Mouse (Mus musculus) MEL (cell line): Measurements from ENCODE around the gene Ddx42. TPM values are rescaled to one million over a fixed set of nuclear protein-coding genes. Genes with fewer than 3 reads are reported as not detected.

Experiments
- DNase-seq: peaks from one replicate; pipeline ENCODE4 v3.0.0; 2011; ENCODE audit warnings: low read depth, low spot score
- H3K27ac ChIP-seq: 2 replicates; pipeline ENCODE4 v1.5.1; 2012; ENCODE audit warnings: low read depth, mild to moderate bottlenecking, control low read depth, low read length, moderate library complexity; ENCODE audit not compliant: control insufficient read depth
- H3K27me3 ChIP-seq, 2 experiments: fragments of 150-350 bp in 1 of 2; sonication (generic) in 1 of 2; 2 replicates each; pipeline ENCODE4 v1.6.1; 2012; ENCODE audit warnings: low read length in 2 of 2, mild to moderate bottlenecking in 2 of 2, improper control_type of control experiment in 1 of 2, moderate library complexity in 1 of 2; ENCODE audit not compliant: insufficient read depth in 2 of 2, control insufficient read depth in 1 of 2
- H3K36me3 ChIP-seq, 2 experiments: 2 replicates each; pipeline ENCODE4 v1.6.1; 2012 to 2014; ENCODE audit warnings: low read length in 2 of 2, improper control_type of control experiment in 1 of 2, inconsistent platforms in 1 of 2, mild to moderate bottlenecking in 1 of 2; ENCODE audit not compliant: insufficient read depth in 2 of 2, control insufficient read depth in 1 of 2
- H3K4me1 ChIP-seq, 2 experiments: fragments of 150-350 bp in 1 of 2; sonication (generic) in 1 of 2; 2 replicates each; pipeline ENCODE4 v1.6.1; 2012; ENCODE audit warnings: low read length in 2 of 2, improper control_type of control experiment in 1 of 2, mild to moderate bottlenecking in 1 of 2; ENCODE audit not compliant: insufficient read depth in 2 of 2, control insufficient read depth in 1 of 2
- H3K4me3 ChIP-seq, 2 experiments: fragments of 150-350 bp in 1 of 2; sonication (generic) in 1 of 2; 2 replicates each; pipeline ENCODE4 v1.5.1; 2012; ENCODE audit warnings: low read depth in 2 of 2, low read length in 2 of 2, mild to moderate bottlenecking in 2 of 2, moderate library complexity in 2 of 2, control low read depth in 1 of 2, improper control_type of control experiment in 1 of 2; ENCODE audit not compliant: control insufficient read depth in 1 of 2, insufficient read depth in 1 of 2
- H3K79me2 ChIP-seq: 2 replicates; pipeline ENCODE4 v1.6.1; 2012; ENCODE audit warnings: mild to moderate bottlenecking, low read length, moderate library complexity; ENCODE audit not compliant: control insufficient read depth, poor library complexity, insufficient read depth
- H3K9ac ChIP-seq: 2 replicates; pipeline ENCODE4 v1.6.1; 2012; ENCODE audit warnings: low read depth, mild to moderate bottlenecking, control low read depth, low read length, moderate library complexity; ENCODE audit not compliant: control insufficient read depth, poor library complexity, severe bottlenecking
- H3K9me3 ChIP-seq: fragments of 150-350 bp; sonication (generic); replicated peaks from 2 replicates; pipeline ENCODE4 v1.6.1; 2012; ENCODE audit warnings: mild to moderate bottlenecking, low read length, improper control_type of control experiment, moderate library complexity; ENCODE audit not compliant: insufficient read depth
- BHLHE40 ChIP-seq: IDR thresholded peaks from 2 replicates; pipeline ENCODE4 v1.6.1; 2012; ENCODE audit warnings: low read depth, mild to moderate bottlenecking, inconsistent platforms, low read length, improper control_type of control experiment, borderline replicate concordance
- CHD1 ChIP-seq: IDR thresholded peaks from 2 replicates; pipeline ENCODE4 v1.6.1; 2012; ENCODE audit warnings: low read depth, mild to moderate bottlenecking, inconsistent platforms, low read length, improper control_type of control experiment
- CHD2 ChIP-seq: IDR thresholded peaks from 2 replicates; pipeline ENCODE4 v1.6.1; 2011; ENCODE audit warnings: low read length, improper control_type of control experiment
- CTCF ChIP-seq, 3 experiments: IDR thresholded peaks in 2 of 3; conservative IDR thresholded peaks in 1 of 3; 2 replicates each; pipeline ENCODE4 v1.5.1; 2011 to 2012; ENCODE audit warnings: low read length in 3 of 3, low read depth in 2 of 3, mild to moderate bottlenecking in 2 of 3, improper control_type of control experiment in 1 of 3, inconsistent platforms in 1 of 3, mixed read lengths in 1 of 3, moderate library complexity in 1 of 3; ENCODE audit not compliant: control insufficient read depth in 1 of 3, insufficient read depth in 1 of 3, poor library complexity in 1 of 3, severe bottlenecking in 1 of 3
- E2F4 ChIP-seq: IDR thresholded peaks from 2 replicates; pipeline ENCODE4 v1.6.1; 2011; ENCODE audit warnings: low read depth, low read length, improper control_type of control experiment, borderline replicate concordance
- ELF1 ChIP-seq: IDR thresholded peaks from 2 replicates; pipeline ENCODE4 v1.6.1; 2014; ENCODE audit warnings: low read depth, mild to moderate bottlenecking, inconsistent platforms, low read length, improper control_type of control experiment, moderate library complexity
- EP300 ChIP-seq, 2 experiments: IDR thresholded peaks; 2 replicates each; pipeline ENCODE4 v1.6.1; 2011; ENCODE audit warnings: improper control_type of control experiment in 2 of 2, low read length in 2 of 2, low read depth in 1 of 2, mild to moderate bottlenecking in 1 of 2
- ETS1 ChIP-seq: IDR thresholded peaks from 2 replicates; pipeline ENCODE4 v1.6.1; 2012; ENCODE audit warnings: low read depth, mild to moderate bottlenecking, inconsistent platforms, low read length, improper control_type of control experiment, moderate library complexity
- GABPA ChIP-seq: IDR thresholded peaks from 2 replicates; pipeline ENCODE4 v1.6.1; 2012; ENCODE audit warnings: low read depth, mild to moderate bottlenecking, inconsistent platforms, low read length, improper control_type of control experiment, moderate library complexity
- GATA1 ChIP-seq: IDR thresholded peaks from 2 replicates; pipeline ENCODE4 v1.6.1; 2011; ENCODE audit warnings: low read depth, low read length, improper control_type of control experiment
- KAT2A ChIP-seq: conservative IDR thresholded peaks from 2 replicates; pipeline ENCODE4 v1.6.1; 2012; ENCODE audit warnings: low read depth, low read length, improper control_type of control experiment, inconsistent platforms
- MAFK ChIP-seq: IDR thresholded peaks from 2 replicates; pipeline ENCODE4 v1.6.1; 2011; ENCODE audit warnings: low read depth, mild to moderate bottlenecking, low read length, improper control_type of control experiment, borderline replicate concordance
- MAX ChIP-seq: IDR thresholded peaks from 2 replicates; pipeline ENCODE4 v1.6.1; 2011; ENCODE audit warnings: low read length, improper control_type of control experiment
- MAZ ChIP-seq: IDR thresholded peaks from 2 replicates; pipeline ENCODE4 v1.6.1; 2012; ENCODE audit warnings: low read depth, mild to moderate bottlenecking, inconsistent platforms, low read length, improper control_type of control experiment
- MEF2A ChIP-seq: IDR thresholded peaks from 2 replicates; pipeline ENCODE4 v1.6.1; 2014; ENCODE audit warnings: low read depth, mild to moderate bottlenecking, inconsistent platforms, low read length, improper control_type of control experiment; ENCODE audit not compliant: poor library complexity, insufficient replicate concordance, severe bottlenecking; ENCODE audit errors: extremely low read depth
- MXI1 ChIP-seq: IDR thresholded peaks from 2 replicates; pipeline ENCODE4 v1.6.1; 2011; ENCODE audit warnings: mild to moderate bottlenecking, low read depth, low read length, improper control_type of control experiment
- MYC ChIP-seq: IDR thresholded peaks from 2 replicates; pipeline ENCODE4 v1.6.1; 2011; ENCODE audit warnings: low read depth, mild to moderate bottlenecking, low read length, improper control_type of control experiment, moderate library complexity
- NELFE ChIP-seq: IDR thresholded peaks from 2 replicates; pipeline ENCODE4 v1.6.1; 2011; ENCODE audit warnings: low read depth, low read length, improper control_type of control experiment
- NRF1 ChIP-seq: IDR thresholded peaks from 2 replicates; pipeline ENCODE4 v1.6.1; 2014; ENCODE audit warnings: low read depth, mild to moderate bottlenecking, inconsistent platforms, low read length, improper control_type of control experiment, moderate library complexity; ENCODE audit not compliant: poor library complexity, insufficient read depth, severe bottlenecking
- POLR2AphosphoS2 ChIP-seq: IDR thresholded peaks from 2 replicates; pipeline ENCODE4 v1.6.1; 2011; ENCODE audit warnings: low read length, improper control_type of control experiment
- RAD21 ChIP-seq: IDR thresholded peaks from 2 replicates; pipeline ENCODE4 v1.6.1; 2011; ENCODE audit warnings: mild to moderate bottlenecking, low read depth, low read length, improper control_type of control experiment
- RCOR1 ChIP-seq: IDR thresholded peaks from 2 replicates; pipeline ENCODE4 v1.6.1; 2012; ENCODE audit warnings: low read depth, mild to moderate bottlenecking, inconsistent platforms, low read length, improper control_type of control experiment
- SIN3A ChIP-seq: IDR thresholded peaks from 2 replicates; pipeline ENCODE4 v1.6.1; 2012; ENCODE audit warnings: low read length, improper control_type of control experiment, inconsistent platforms
- SMC3 ChIP-seq: IDR thresholded peaks from 2 replicates; pipeline ENCODE4 v1.6.1; 2011; ENCODE audit warnings: low read depth, low read length, improper control_type of control experiment
- TAL1 ChIP-seq: IDR thresholded peaks from 2 replicates; pipeline ENCODE4 v1.6.1; 2012; ENCODE audit warnings: mild to moderate bottlenecking, inconsistent platforms, low read length, moderate library complexity, mixed read lengths
- TBP ChIP-seq: IDR thresholded peaks from 2 replicates; pipeline ENCODE4 v1.8.0; 2011; ENCODE audit warnings: low read depth, low read length, improper control_type of control experiment
- TCF12 ChIP-seq: IDR thresholded peaks from 2 replicates; pipeline ENCODE4 v1.6.1; 2014; ENCODE audit warnings: low read depth, mild to moderate bottlenecking, inconsistent platforms, low read length, improper control_type of control experiment, moderate library complexity
- UBTF ChIP-seq: IDR thresholded peaks from 2 replicates; pipeline ENCODE4 v1.6.1; 2012; ENCODE audit warnings: low read depth, mild to moderate bottlenecking, inconsistent platforms, low read length, improper control_type of control experiment, moderate library complexity, borderline replicate concordance; ENCODE audit not compliant: insufficient read depth
- USF1 ChIP-seq: IDR thresholded peaks from 2 replicates; pipeline ENCODE4 v1.6.1; 2014; ENCODE audit warnings: low read depth, mild to moderate bottlenecking, inconsistent platforms, low read length, improper control_type of control experiment, moderate library complexity
- USF2 ChIP-seq, 2 experiments: IDR thresholded peaks; 2 replicates each; pipeline ENCODE4 v1.6.1; 2011 to 2012; ENCODE audit warnings: improper control_type of control experiment in 2 of 2, low read length in 2 of 2, borderline replicate concordance in 1 of 2, inconsistent platforms in 1 of 2, low read depth in 1 of 2, mild to moderate bottlenecking in 1 of 2; ENCODE audit not compliant: insufficient read depth in 1 of 2
- ZMIZ1 ChIP-seq: IDR thresholded peaks from 2 replicates; pipeline ENCODE4 v1.6.1; 2012; ENCODE audit warnings: low read depth, mild to moderate bottlenecking, inconsistent platforms, low read length, improper control_type of control experiment, moderate library complexity
- ZNF384 ChIP-seq: IDR thresholded peaks from 2 replicates; pipeline ENCODE4 v1.6.1; 2012; ENCODE audit warnings: low read depth, mild to moderate bottlenecking, inconsistent platforms, low read length, improper control_type of control experiment
- polyA plus RNA-seq, 2 experiments: library from polyadenylated mRNA; stranded (reverse) in 1 of 2; unstranded in 1 of 2; fragments of >175 nt in 1 of 2; fragments of >200 nt in 1 of 2; gene quantifications; 2 replicates each; pipeline versions ENCODE4 v1.2.1 to v1.2.4; 2012; ENCODE audit warnings: low replicate concordance in 2 of 2, low read depth in 1 of 2; ENCODE audit not compliant: insufficient read length in 2 of 2, insufficient read depth in 1 of 2, missing spikeins in 1 of 2
- total RNA-seq: library from RNA; depleted of rRNA; stranded (reverse); fragments of 300-350 nt; gene quantifications from 2 replicates; pipeline ENCODE4 v1.2.3, GENCODE M21; 2012

Gene Ddx42
- total and polyA plus RNA-seq, 3 experiments, result 56.1 to 57.7 TPM; not detected in 1

DNA sequence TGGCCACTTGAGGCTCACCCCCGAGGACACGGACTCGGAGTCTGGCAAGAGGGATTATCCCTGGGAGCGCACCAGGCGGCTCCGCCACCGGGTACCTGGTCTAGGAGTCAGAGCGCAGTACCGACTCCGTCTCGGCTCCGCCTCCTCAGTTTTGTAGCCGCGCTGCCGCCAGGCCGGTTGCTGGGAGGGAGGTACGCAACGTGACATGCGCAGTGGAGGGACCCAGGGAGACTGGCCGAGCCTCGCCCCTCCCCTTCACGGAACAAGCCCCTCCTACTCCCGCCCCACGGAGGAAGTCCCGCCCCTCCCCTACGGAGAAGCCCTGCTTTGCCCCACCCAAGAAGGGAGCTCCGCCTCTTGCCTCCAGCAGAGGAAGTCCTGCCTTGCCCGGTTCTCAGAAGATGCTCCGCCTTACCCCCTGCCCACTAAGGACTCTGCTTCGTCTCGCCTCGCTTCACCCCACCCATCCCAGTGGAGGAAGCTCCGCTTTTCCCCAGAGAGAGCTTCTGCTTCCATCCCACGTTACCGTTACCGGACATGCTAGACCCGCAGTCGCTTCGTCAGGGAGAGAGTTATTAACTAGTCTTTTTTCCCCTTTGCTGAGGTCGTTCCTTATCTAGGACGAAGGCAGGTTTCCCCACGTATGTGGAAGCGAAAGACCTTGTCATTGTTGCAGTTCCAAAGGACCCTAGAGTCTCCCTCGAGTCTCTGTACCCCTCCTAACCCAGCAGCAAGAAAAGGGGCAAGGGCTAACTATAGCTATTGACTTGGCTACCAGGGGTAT is 23.2 kb upstream of the Ddx42 start (continued):
- TF ChIP-seq CTCF (IDR thresholded peaks at IDR 0.05 in 2 of 3, conservative IDR thresholded peaks at IDR 0.05 in 1 of 3; ENCODE audit: control insufficient read depth in 1 of 3, insufficient read depth in 1 of 3, low read depth in 2 of 3, low read length in 3 of 3, poor library complexity in 1 of 3, severe bottlenecking in 1 of 3) (0 out of 6 replicates have a peak, but pooled peaks of 1 of the 3 experiments have one; percentile 0), GABPA (0 out of 2 replicates have a peak, but pooled peaks have one; percentile 12), MAX (peak; percentile 38), CHD2 (no peak), ZNF384 (no peak; the same call in 1 of the 2 replicates)

DNA sequence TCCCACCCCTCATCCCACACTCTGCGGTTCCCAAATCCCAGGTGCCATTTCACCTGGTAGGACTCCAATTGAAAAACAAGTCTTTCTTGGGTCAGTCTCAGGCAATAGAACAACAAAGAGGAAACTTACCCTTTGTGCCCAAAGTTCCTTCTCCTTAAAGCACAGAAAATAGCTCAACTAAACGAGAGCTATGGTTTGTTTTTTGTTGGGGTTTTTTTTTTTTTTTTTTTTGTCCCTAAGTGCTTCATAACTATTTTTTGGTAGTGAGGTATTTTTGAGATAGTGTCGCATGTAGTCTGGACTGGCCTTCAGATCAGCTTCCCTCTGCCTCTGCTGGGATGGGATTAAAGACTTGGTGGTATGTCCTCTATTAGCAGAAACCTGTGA is 22.6 kb upstream of the Ddx42 start:
- H3K36me3 ChIP-seq, result peaks cover 8 to 29% of the 10 kb centered on the region in 2 experiments
- no peaks in the 10 kb centered on the region for H3K27me3 ChIP-seq
- DNase-seq, result no peak
- H3K9ac ChIP-seq, result peak overlapping the region; percentile 75
- peak overlapping the region; percentile 66 to 77 for H3K4me3 ChIP-seq
- peaks cover 2% of the 10 kb centered on the region; the same call in 1 of the 2 replicates for H3K79me2 ChIP-seq
- peak overlapping the region; percentile 86 for H3K27ac ChIP-seq
- peaks cover 15 to 22% of the 10 kb centered on the region in 2 experiments for H3K4me1 ChIP-seq
- H3K9me3 ChIP-seq, result no peaks in the 10 kb centered on the region
- TF ChIP-seq RAD21 (no peak), MAX (no peak; the same call in 1 of the 2 replicates), CHD2 (no peak), NRF1 (no peak), GATA1 (no peak), TBP (no peak), SIN3A (no peak), KAT2A (no peak), MAFK (no peak), MAZ (no peak), MYC (no peak), UBTF (no peak), RCOR1 (0 out of 2 replicates have a peak, but pooled peaks have one; percentile 3), USF1 (no peak), GABPA (0 out of 2 replicates have a peak, but pooled peaks have one; percentile 3), ZNF384 (peak; percentile 69), MXI1 (0 out of 2 replicates have a peak, but pooled peaks have one; percentile 28), ELF1 (no peak), USF2 (IDR thresholded peaks at IDR 0.05; ENCODE audit: borderline replicate concordance in 1 of 2, insufficient read depth in 1 of 2, low read depth in 1 of 2, low read length in 2 of 2) (no peak), TAL1 (no peak), ETS1 (no peak), MEF2A (no peak), SMC3 (no peak), EP300 (IDR thresholded peaks at IDR 0.05; ENCODE audit: low read depth in 1 of 2, low read length in 2 of 2) (no peak), ZMIZ1 (no peak), BHLHE40 (no peak), NELFE (no peak), CHD1 (no peak), E2F4 (no peak), TCF12 (no peak), POLR2AphosphoS2 (no peak)
